Mouse (Mus musculus): ENCODE data around the gene Vmn2r18.

Vmn2r18 gene

DNA sequence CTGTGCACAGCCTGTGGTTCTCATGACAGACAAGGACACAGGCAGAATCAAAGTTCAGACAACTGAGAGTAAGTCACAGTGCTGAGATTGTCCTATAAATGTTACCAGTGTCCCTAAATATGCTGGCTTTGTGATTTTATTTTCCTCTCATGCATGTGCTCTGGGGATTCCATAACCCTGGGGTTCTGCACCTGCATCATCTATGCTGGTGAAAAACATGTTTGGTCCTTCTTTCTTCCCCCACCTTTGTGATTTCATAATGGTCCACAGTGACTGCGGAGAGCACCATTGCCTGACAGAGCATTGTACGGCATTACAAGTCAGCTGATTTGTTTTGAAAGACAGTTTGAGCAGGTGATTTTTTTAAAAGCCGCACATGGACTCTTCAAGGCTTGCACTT lies at the start of gene Vmn2r18:
Gene Vmn2r18 (minus strand): TSS at position 101 of the 400 bp plus-strand sequence.
- DNase-seq, result no peak

DNA sequence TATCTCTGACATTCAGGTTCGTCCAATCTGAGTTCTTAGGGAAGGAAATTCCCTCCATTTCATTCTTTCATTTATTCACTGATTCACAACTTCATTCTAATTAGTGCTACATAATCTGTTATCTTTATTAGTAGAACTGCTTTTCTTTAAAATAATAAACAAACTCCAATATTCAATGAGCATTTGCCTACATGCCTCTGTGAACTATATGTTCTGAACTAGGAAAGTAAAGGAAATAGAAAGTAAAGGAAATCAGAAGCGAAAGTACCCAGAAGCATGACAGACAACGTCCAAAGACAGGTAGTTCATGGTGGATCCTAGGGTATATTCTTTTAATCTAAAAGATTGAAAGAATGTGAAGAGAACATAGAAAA lies 45.6 kb upstream of the Vmn2r18 start:
- no peak for DNase-seq

DNA sequence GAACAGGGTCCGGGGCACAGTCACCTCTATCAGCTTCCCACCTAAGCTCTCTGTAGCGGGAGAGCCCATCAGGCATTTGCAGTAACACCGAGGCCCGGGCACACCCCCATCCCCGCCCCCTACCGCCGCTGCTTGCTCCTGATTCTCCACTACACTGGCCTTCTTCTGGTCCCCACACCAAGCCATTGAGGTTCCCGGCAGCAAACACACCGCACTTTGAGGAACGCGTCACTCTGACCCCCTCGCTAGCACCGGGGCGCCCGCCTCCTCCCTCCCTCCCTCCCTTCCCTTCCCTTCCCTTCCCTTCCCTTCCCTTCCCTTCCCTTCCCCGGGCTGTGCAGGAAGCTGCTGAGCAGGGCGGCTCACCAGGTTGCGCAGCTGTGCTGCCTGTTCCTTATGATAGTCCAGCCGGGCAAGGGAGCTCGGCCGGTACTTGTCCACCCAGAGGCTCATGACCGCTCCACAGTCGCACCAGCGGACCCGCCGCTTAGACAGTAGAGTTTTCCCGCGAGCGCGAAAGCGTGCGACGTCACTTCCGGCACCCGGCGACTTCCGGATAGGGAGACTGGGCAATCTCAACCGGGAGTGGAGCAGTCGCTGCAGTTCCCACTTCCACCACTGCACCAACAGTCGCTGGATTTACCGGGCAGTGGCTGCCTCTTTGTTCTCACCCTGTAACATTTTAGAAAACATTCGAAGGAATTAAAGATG lies 45.0 kb upstream of the Vmn2r18 start, which contains the start of gene Rfc3:
Gene Rfc3 (minus strand): TSS at position 543 of the 711 bp plus-strand sequence.
- peak; percentile 95 for DNase-seq

DNA sequence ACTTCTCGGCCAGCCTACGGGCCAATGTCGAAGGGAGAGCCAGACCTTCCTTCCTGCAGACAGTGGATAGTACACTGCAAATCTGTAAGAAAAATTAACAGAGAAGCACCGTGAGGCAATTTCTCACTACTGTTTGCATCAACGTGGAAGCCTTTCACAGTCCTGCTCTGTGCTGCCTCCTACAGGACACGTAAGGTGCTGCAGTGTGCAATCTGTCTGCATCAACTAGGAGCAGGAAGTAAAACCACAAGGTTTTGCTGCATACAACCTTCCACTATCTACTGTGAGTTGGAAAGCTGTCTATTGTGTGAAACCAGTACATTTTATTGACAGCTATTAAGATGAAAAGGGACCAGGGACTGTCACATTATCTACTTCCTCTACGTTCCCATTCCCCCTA lies 39.0 kb upstream of the Vmn2r18 start:
- peak; percentile 38 for DNase-seq

DNA sequence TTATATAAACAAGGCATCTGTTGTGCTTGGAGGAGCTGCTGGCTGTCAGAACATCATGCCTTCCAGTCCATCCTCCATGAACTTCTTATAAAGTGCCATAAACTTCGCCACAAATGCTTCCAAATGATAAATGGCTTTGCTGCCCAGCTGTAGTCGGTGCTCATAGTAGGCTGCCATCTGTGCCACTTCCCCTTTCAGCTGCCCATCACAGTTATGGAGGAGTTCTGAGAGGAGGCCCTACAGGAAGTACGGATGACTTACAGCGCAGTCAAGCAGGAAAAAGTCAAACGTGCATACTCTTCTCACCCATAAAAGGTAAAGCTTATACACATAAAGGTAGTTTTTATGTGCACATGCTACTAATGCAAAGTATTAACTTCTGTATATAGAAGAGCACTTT lies 37.0 kb upstream of the Vmn2r18 start:
- no peak for DNase-seq

DNA sequence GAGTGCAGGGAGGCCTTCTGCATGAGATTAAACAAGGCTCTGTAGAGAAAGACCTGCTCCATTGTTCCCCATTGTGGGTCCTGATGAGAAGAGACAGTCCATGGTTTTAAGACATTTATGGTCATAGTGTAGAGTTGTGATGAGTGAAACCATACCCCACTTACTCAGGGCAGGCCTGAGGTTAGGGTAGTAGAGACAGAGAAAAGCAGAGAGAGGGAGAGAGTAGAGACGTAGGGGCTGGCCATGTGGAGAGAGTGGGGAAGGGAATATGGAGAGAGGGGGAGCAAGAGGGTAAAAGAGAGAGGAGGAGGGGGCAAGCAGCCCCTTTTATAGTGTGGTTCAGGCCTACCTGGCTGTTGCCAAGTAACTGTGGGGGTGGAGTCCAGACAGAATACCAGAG lies 36.3 kb upstream of the Vmn2r18 start:
- no peak for DNase-seq

DNA sequence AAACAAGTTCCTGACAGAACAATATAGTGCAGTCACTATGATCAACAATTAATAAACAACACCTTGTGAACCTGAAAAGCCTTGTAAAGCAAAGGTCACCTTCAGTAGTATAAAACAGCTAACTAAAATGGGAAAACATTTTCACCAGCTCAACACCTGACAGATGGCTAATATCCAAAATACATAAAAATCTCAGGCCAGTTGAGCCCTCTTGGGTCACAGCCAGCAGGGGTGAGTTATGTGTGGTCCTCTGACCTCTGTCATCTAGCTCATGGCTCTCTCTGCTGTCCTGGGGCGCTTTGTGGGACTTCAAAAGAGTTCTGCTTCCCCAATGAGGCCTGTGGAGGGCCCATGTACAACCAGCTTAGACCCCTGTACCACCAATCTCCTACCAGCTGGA lies 4.1 kb downstream of the Vmn2r18 start:
- no peak for DNase-seq
